Mouse (Mus musculus) myocyte (in vitro differentiated cells): ENCODE measurements around the gene Cldn18.

Experiments
- CEBPB ChIP-seq: IDR thresholded peaks from 2 replicates; pipeline ENCODE4 v1.6.1; 2011; ENCODE audit warnings: mild to moderate bottlenecking, moderate library complexity; ENCODE audit not compliant: poor library complexity, insufficient read depth, severe bottlenecking
- MAX ChIP-seq: IDR thresholded peaks from one replicate; pipeline ENCODE4 v1.6.1; 2011; ENCODE audit warnings: low read depth, mild to moderate bottlenecking, control low read depth
- MYOD1 ChIP-seq, 3 experiments: IDR thresholded peaks; one replicate each; pipeline ENCODE4 v1.6.1; 2011; ENCODE audit warnings: control low read depth in 2 of 3, low read depth in 2 of 3, mild to moderate bottlenecking in 2 of 3, moderate library complexity in 1 of 3; ENCODE audit not compliant: insufficient read length in 2 of 3, control insufficient read depth in 1 of 3
- MYOG ChIP-seq, 3 experiments: IDR thresholded peaks; one replicate each; pipeline ENCODE4 v1.6.1; 2011; ENCODE audit warnings: control low read depth in 2 of 3, low read depth in 2 of 3, mild to moderate bottlenecking in 2 of 3; ENCODE audit not compliant: insufficient read length in 2 of 3, control insufficient read depth in 1 of 3, insufficient read depth in 1 of 3
- POLR2A ChIP-seq: IDR thresholded peaks from one replicate; pipeline ENCODE4 v1.6.1; 2011; ENCODE audit warnings: low read depth, mild to moderate bottlenecking, control low read depth, moderate library complexity; ENCODE audit not compliant: insufficient read length
- POLR2AphosphoS2 ChIP-seq: IDR thresholded peaks from one replicate; pipeline ENCODE4 v1.6.1; 2011; ENCODE audit warnings: low read depth, control low read depth; ENCODE audit not compliant: insufficient read length
- SRF ChIP-seq: IDR thresholded peaks from one replicate; pipeline ENCODE4 v1.6.1; 2011; ENCODE audit warnings: low read depth; ENCODE audit not compliant: control insufficient read depth, insufficient read length
- TCF12 ChIP-seq: IDR thresholded peaks from one replicate; pipeline ENCODE4 v1.6.1; 2011; ENCODE audit warnings: mild to moderate bottlenecking, control low read depth; ENCODE audit not compliant: poor library complexity, insufficient read depth, severe bottlenecking
- TCF3 ChIP-seq: IDR thresholded peaks from one replicate; pipeline ENCODE4 v1.6.1; 2011; ENCODE audit warnings: low read depth, control low read depth; ENCODE audit not compliant: insufficient read length

DNA sequence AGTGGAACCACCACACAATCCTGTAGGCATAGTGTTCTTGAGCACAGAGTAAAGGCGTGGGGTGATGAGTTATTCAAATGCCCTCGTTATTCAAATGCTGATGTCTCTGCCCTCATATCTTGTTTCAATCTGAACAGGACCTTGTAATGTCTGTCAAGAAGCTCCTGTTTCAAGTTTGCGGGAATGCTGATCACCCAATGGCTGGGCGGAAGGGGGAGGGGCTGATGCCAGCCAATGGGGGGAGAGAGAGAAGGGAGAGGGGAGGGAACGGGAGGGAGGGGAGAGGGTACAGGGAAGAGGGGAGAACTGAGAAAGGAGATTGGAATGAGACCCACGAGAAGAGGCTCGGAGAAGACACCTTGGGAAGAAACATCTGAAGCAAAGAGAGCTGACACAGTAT, 22.1 kb downstream of the Cldn18 start:
- TF ChIP-seq POLR2A = no peak
- no peak for TF ChIP-seq MAX
- no peak for TF ChIP-seq POLR2AphosphoS2
- no peak for TF ChIP-seq MYOG (IDR thresholded peaks at IDR 0.05; ENCODE audit: control insufficient read depth in 1 of 3, insufficient read depth in 1 of 3, insufficient read length in 2 of 3, low read depth in 2 of 3)
- no peak for TF ChIP-seq MYOD1 (IDR thresholded peaks at IDR 0.05; ENCODE audit: control insufficient read depth in 1 of 3, insufficient read length in 2 of 3, low read depth in 2 of 3)
- TF ChIP-seq CEBPB = no peak
- TF ChIP-seq TCF12 = no peak
- no peak for TF ChIP-seq SRF
- no peak for TF ChIP-seq TCF3
